Mouse (Mus musculus): ENCODE results near the gene Gm43552. TPM values are rescaled to one million over a fixed set of nuclear protein-coding genes. Genes with fewer than 3 reads are reported as not detected.

Gene Gm43552
- polyA plus RNA-seq (2012; rRNA removed): not detected in 2 replicates

GRCm38 (mm10) chr5:65492716-65493531 is at the start of gene Gm43552:
Gene Gm43552 (minus strand): TSS chr5:65492833.

GRCm38 (mm10) chr5:65536751-65537419 is 44.3 kb upstream of the Gm43552 start, which contains the start of the genes Smim14 and Ube2k:
Gene Smim14 (minus strand): TSS chr5:65537184.
Gene Ube2k (plus strand): TSS chr5:65537233.

GRCm38 (mm10) chr5:65435806-65436561 is 56.6 kb downstream of the Gm43552 start, which contains the start of gene Ugdh:
Gene Ugdh (minus strand): TSS chr5:65435949.

GRCm38 (mm10) chr5:65390648-65391644 is 101.7 kb downstream of the Gm43552 start, which contains the start of the genes Rpl9 and Lias:
Gene Rpl9 (minus strand): TSS chr5:65391444.
Gene Lias (plus strand): TSS chr5:65391497.

Other genes starting within 250 kb of the Gm43552 start
- 18.9 and 19.8 TPM in 2 replicates for gene Rfc1, start 157.2 kb downstream of the Gm43552 start, polyA plus RNA-seq (2012; rRNA removed)
- 4.2 and 4.9 TPM in 2 replicates for gene Klb, start 144.5 kb downstream of the Gm43552 start, polyA plus RNA-seq (2012; rRNA removed)
- gene Rpl9, start 101.4 kb downstream of the Gm43552 start, polyA plus RNA-seq (2012; rRNA removed): 758 and 830 TPM in 2 replicates
- gene Lias, start 101.3 kb downstream of the Gm43552 start, polyA plus RNA-seq (2012; rRNA removed): 22.6 and 25.0 TPM in 2 replicates
- gene Ugdh, start 56.9 kb downstream of the Gm43552 start, polyA plus RNA-seq (2012; rRNA removed): 6.9 and 7.5 TPM in 2 replicates
- 13.1 and 16.0 TPM in 2 replicates for gene Smim14, start 44.4 kb upstream of the Gm43552 start, polyA plus RNA-seq (2012; rRNA removed)
- gene Ube2k, start 44.4 kb upstream of the Gm43552 start, polyA plus RNA-seq (2012; rRNA removed): 64.8 and 70.9 TPM in 2 replicates
- 30.0 and 38.1 TPM in 2 replicates for gene Pds5a, start 205.4 kb upstream of the Gm43552 start, polyA plus RNA-seq (2012; rRNA removed)